ENCODE assay signal across 14 mouse cellular contexts in the genomic region with DNA sequence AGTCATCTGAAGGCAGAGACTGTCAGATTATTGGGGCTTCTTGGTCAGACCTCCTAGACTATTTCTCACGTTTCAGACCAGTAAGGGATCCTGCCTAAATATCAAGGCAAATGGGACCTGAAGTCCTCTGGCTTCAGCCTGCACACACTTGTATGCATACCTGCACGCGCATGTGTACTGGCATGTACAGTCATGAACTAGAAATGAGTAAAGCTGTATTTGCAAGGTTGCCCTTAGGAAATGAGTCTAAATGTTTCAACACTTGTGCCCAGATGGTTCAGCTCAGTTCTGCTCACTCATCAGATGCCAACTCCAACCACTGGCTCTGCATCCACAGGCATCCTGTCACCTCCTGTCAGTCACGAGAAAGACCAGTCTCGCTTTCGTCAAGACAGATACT. TPM values are rescaled to one million over a fixed set of nuclear protein-coding genes. Genes with fewer than 3 reads are reported as not detected.
DNase-seq lines count a peak whose midpoint lies in the region; ATAC-seq and TF ChIP-seq lines count a peak whose summit lies in the region.
"Had no signal": no experiment of that assay in that cellular context is flagged by ENCODE, and none has a peak within 500 bp of the region (broad histone marks: within the 10 kb centered on the region; RNA-seq: fewer than 3 reads in every experiment).

No protein-coding gene starts in this region.

- intact Hi-C loops in left cerebral cortex, postnatal 25 days (cut with DNase I), result loop anchor here (2.0 kb wide), 1 partner anchor 88 kb away; no protein-coding TSS in a partner anchor

- H3K4me3 ChIP-seq in heart, embryonic 15.5 days, result no peak overlapping the region
- H3K4me3 ChIP-seq in heart, embryonic 10.5 days, result no peak overlapping the region
- no peak overlapping the region for H3K4me3 ChIP-seq in kidney, embryonic 16.5 days (ENCODE audit: low read length)
- no peak overlapping the region for H3K4me3 ChIP-seq in lung, postnatal 0 days (ENCODE audit: low read depth, low read length)
- H3K4me3 ChIP-seq in small intestine, adult 2 months (ENCODE audit: low read depth, low read length), result no peak overlapping the region
- H3K4me3 ChIP-seq: neural tube, embryonic 12.5 days had no signal

- DNase-seq in heart, embryonic 10.5 days (ENCODE audit: low spot score), result no peak
- DNase-seq in kidney, adult 11 months, result no peak
- no peak for DNase-seq in lung, postnatal 0 days (ENCODE audit: low spot score)
- no peak for DNase-seq in lung, postnatal 25 days (ENCODE audit: low spot score)
- DNase-seq in left cerebral cortex, postnatal 25 days (ENCODE audit: low spot score in 2 of 2), result no peak
- DNase-seq: B cell, adult 2 months; embryo, embryonic 11 days; liver; thymus, adult 2 months had no signal

- no peak for TF ChIP-seq CTCF in lung, postnatal 0 days (IDR thresholded peaks at IDR 0.05)
- no peak for TF ChIP-seq CTCF in small intestine, adult 2 months (IDR thresholded peaks at IDR 0.05; ENCODE audit: extremely low read depth, insufficient read length, insufficient replicate concordance, low read depth, low read length)

- H3K27ac ChIP-seq in heart, embryonic 15.5 days, result peak overlapping the region; percentile 64
- no peak overlapping the region for H3K27ac ChIP-seq in heart, embryonic 10.5 days
- H3K27ac ChIP-seq in kidney, embryonic 16.5 days (ENCODE audit: low read length), result peak overlapping the region; percentile 72
- H3K27ac ChIP-seq in lung, postnatal 0 days (ENCODE audit: low read length), result peak overlapping the region; percentile 75
- peak overlapping the region; percentile 29 for H3K27ac ChIP-seq in small intestine, adult 2 months (ENCODE audit: insufficient read depth, low read depth, low read length)
- H3K27ac ChIP-seq: neural tube, embryonic 12.5 days had no signal

- no peak overlapping the region for H3K4me2 ChIP-seq in heart, embryonic 15.5 days
- no peak overlapping the region for H3K4me2 ChIP-seq in kidney, embryonic 16.5 days (replicated peaks; ENCODE audit: low read depth, low read length)
- no peak overlapping the region for H3K4me2 ChIP-seq in lung, postnatal 0 days (replicated peaks; ENCODE audit: low read depth, low read length)
- H3K4me2 ChIP-seq: neural tube, embryonic 12.5 days had no signal

- H3K4me1 ChIP-seq in heart, embryonic 15.5 days (replicated peaks), result peaks cover 23% of the 10 kb centered on the region; the same call in 1 of the 2 replicates
- H3K4me1 ChIP-seq in heart, embryonic 10.5 days, result peaks cover 17% of the 10 kb centered on the region
- no peaks in the 10 kb centered on the region; the same call in 1 of the 2 replicates for H3K4me1 ChIP-seq in kidney, embryonic 16.5 days (ENCODE audit: insufficient read depth, low read length)
- peaks cover 20% of the 10 kb centered on the region; the same call in 1 of the 2 replicates for H3K4me1 ChIP-seq in lung, postnatal 0 days (ENCODE audit: insufficient read depth, low read depth, low read length)
- H3K4me1 ChIP-seq in small intestine, adult 2 months (ENCODE audit: control insufficient read depth, insufficient read depth, insufficient read length, low read length), result no peaks in the 10 kb centered on the region
- H3K4me1 ChIP-seq: neural tube, embryonic 12.5 days had no signal

- H3K27me3 ChIP-seq in heart, embryonic 15.5 days, result no peaks in the 10 kb centered on the region
- peaks cover 15% of the 10 kb centered on the region; the same call in 1 of the 2 replicates for H3K27me3 ChIP-seq in heart, embryonic 10.5 days (ENCODE audit: insufficient read depth, poor library complexity, severe bottlenecking)
- no peaks in the 10 kb centered on the region; the same call in 1 of the 2 replicates for H3K27me3 ChIP-seq in kidney, embryonic 16.5 days (ENCODE audit: insufficient read depth, low read length)
- no peaks in the 10 kb centered on the region for H3K27me3 ChIP-seq in lung, postnatal 0 days (replicated peaks; ENCODE audit: insufficient read depth, low read length)
- H3K27me3 ChIP-seq in small intestine, adult 2 months (ENCODE audit: control insufficient read depth, insufficient read depth, low read length), result no peaks in the 10 kb centered on the region
- H3K27me3 ChIP-seq: neural tube, embryonic 12.5 days had no signal

- WGBS in heart, embryonic 15.5 days, result 80% methylated on average over 6 of the region's 6 CpGs
- 77% methylated on average over 6 of the region's 6 CpGs for WGBS in heart, embryonic 10.5 days
- WGBS in kidney, embryonic 16.5 days, result 80% methylated on average over 6 of the region's 6 CpGs
- 65% methylated on average over 6 of the region's 6 CpGs for WGBS in lung, postnatal 0 days
- 91% methylated on average over 6 of the region's 6 CpGs for WGBS in small intestine, adult 2 months

- ATAC-seq in heart, embryonic 15.5 days (replicated peaks; ENCODE audit: insufficient number of reproducible peaks, insufficient read depth, low FRiP score, low read depth), result no peak
- no peak for ATAC-seq in kidney, embryonic 16.5 days (ENCODE audit: low FRiP score, low TSS enrichment)
- no peak for ATAC-seq in lung, postnatal 0 days
- ATAC-seq: midbrain, embryonic 16.5 days had no signal

- H3K36me3 ChIP-seq in heart, embryonic 15.5 days, result no peaks in the 10 kb centered on the region
- H3K36me3 ChIP-seq in heart, embryonic 10.5 days, result no peaks in the 10 kb centered on the region
- no peaks in the 10 kb centered on the region for H3K36me3 ChIP-seq in kidney, embryonic 16.5 days (ENCODE audit: insufficient read depth, low read length)
- no peaks in the 10 kb centered on the region for H3K36me3 ChIP-seq in lung, postnatal 0 days (ENCODE audit: insufficient read depth, low read length)
- H3K36me3 ChIP-seq in small intestine, adult 2 months (ENCODE audit: control insufficient read depth, insufficient read depth, low read length), result no peaks in the 10 kb centered on the region
- H3K36me3 ChIP-seq: neural tube, embryonic 12.5 days had no signal

- no peak for TF ChIP-seq EP300 in lung, postnatal 0 days (IDR thresholded peaks at IDR 0.05)

- TF ChIP-seq POLR2A in small intestine, adult 2 months (IDR thresholded peaks at IDR 0.05; ENCODE audit: low read depth, low read length), result no peak

- no peaks in the 10 kb centered on the region for H3K9me3 ChIP-seq in heart, embryonic 15.5 days (replicated peaks)
- no peaks in the 10 kb centered on the region for H3K9me3 ChIP-seq in heart, embryonic 10.5 days
- no peaks in the 10 kb centered on the region for H3K9me3 ChIP-seq in kidney, embryonic 16.5 days (ENCODE audit: low read length)
- no peaks in the 10 kb centered on the region for H3K9me3 ChIP-seq in lung, postnatal 0 days (ENCODE audit: low read length)
- H3K9me3 ChIP-seq: neural tube, embryonic 12.5 days had no signal

- no peak overlapping the region for H3K9ac ChIP-seq in heart, embryonic 15.5 days
- no peak overlapping the region for H3K9ac ChIP-seq in kidney, embryonic 16.5 days (replicated peaks; ENCODE audit: low read length)
- H3K9ac ChIP-seq in lung, postnatal 0 days (replicated peaks; ENCODE audit: low read depth), result no peak overlapping the region
- H3K9ac ChIP-seq: neural tube, embryonic 12.5 days had no signal

RNA-seq across cellular contexts. Expression of a gene that starts 6.6 kb away (rescaled TPM):
- 47.3 and 49.9 TPM in 2 replicates for polyA plus RNA-seq in heart, embryonic 15.5 days (2015; fragmentation: Nextera tagmentation; extraction: Ambion mirVana)
- polyA plus RNA-seq in heart, embryonic 10.5 days (2016; fragmentation: Nextera tagmentation; extraction: Ambion mirVana), result 39.3 and 54.0 TPM in 2 replicates
- 63.3 and 65.1 TPM in 2 replicates for polyA plus RNA-seq in kidney, embryonic 16.5 days (2015; fragmentation: Nextera tagmentation; extraction: Ambion mirVana)
- 93.6 and 100 TPM in 2 replicates for polyA plus RNA-seq in lung, postnatal 0 days (2015; fragmentation: Nextera tagmentation; extraction: Ambion mirVana)
- 15.2 and 52.6 TPM in 2 replicates for polyA plus RNA-seq in small intestine, adult 2 months (2012; rRNA removed)
- 100 to 1,000 TPM; 116 to 117 TPM for total RNA-seq in left cerebral cortex, postnatal 25 days (2021)
